Mouse (Mus musculus) liver, adult 10 weeks (tissue): Measurements from ENCODE around the gene Icam4. TPM values are rescaled to one million over a fixed set of nuclear protein-coding genes. Genes with fewer than 3 reads are reported as not detected.

Experiments
- polyA plus RNA-seq: library from polyadenylated mRNA; stranded (reverse); fragments of 350-450 nt; fragmentation: Illumina TruSeq; extraction: RNeasy Lipid Tissue Mini Kit (QIAGEN cat#74804); gene quantifications from one replicate; pipeline ENCODE4 v1.2.3, GENCODE M21; 2014; ENCODE audit warnings: low read depth, low replicate concordance

The Icam4 gene
- polyA plus RNA-seq = not detected

DNA sequence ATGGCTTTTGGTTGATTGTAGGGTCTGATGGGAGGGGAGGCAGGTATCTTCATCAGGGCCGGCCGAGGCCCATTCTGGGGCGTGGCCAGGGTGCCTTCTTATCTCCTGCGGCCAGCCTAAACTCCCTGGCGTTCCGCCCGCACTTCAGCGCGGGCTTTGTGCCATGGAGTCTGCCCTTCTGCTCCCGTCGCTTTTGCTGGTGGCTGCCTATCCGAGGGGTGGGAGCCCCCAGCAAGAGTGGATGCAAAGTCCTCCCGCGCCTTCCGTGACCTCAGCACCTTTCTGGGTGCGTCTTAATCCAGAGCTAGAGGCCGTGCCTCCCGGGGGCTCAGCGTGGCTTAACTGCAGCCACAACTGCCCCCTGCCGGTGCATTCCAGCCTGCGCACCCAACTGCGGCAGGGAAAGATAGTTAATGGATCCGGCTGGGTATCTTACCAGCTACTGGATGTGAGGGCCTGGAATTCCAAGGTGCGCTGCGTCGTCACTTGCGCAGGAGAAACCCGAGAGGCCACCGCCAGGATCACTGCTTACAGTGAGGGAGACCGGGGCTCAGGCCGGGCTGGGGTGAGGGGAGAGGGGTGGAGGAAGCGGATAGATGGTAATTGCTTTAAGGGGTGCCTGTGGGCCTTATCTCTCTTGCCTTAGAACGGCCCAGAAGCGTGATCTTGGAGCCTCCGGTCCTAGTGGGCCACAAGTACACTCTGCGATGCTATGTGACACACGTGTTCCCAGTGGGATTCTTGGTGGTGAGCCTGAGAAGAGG lies at the start of gene Icam4:
Gene Icam4, plus strand, starts transcription at position 83 of the 764 bp plus-strand sequence.

DNA sequence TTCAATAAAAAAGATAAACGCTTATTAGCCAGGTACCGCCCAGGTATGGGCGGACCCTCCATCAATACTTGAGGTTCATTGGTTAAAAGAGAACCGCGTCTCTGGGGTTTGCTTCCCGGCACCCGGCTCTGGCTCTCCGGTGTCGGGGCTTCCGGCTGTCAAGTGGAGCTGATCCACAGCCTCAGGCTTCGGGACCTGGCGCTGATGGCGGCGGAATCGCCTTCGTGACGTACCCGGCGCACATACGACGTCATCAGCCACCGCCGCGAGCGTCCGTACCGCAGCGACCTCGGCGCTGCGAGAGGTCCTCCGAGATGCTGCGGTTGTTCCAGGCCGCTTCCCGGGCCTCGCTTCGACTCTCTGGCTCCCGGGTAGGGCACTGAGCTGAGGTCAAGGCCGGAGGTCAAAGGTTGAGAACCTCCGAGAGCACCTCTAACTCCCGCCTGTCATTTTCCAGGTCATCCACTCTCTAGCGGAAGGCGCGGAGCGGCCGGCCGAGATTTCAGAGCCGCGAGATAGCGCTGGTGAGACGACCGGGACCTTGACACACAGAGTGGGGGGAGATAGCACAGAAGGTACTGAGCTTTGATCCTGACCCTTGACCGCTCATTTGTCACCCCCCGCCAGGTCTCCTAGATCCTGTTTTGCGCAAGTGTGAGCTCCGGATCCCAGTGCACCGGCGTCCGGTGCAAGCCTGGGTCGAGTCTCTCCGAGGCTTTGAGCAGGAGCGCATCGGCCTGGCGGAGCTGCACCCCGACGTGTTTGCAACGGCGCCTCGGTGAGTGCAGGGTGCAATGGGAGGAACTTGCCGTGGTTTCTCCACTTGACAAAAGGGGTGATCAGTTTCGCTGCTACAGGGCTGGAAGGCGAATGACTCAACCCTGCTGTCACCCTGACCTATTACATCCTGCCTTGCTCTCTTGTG lies 26.3 kb upstream of the Icam4 start, which contains the start of gene Mrpl4:
Gene Mrpl4, plus strand, starts transcription at position 112 of the 925 bp plus-strand sequence.

DNA sequence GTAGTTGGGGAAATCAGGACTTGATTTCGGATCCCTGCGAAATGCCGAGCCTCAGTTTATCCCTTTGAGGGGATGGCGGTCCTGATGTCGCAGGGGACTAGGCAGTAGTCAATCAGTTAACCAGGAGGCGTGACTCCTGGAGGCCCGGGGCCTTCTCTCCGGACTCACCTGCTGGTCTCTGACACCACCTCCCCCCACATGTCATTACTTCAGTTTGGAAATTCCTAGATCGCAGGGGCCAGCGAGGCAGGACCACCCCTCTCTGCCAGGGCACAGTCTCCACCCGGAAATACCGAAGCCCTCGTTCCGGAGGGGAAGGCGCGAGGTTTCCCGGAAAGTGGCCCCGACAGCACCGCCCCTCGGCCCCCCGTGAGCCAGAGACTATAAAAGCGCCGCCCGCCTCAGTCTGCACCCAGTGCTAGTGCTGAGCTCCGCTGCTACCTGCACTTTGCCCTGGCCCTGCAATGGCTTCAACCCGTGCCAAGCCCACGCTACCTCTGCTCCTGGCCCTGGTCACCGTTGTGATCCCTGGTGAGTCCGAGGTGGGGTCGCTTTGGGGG lies 13.5 kb upstream of the Icam4 start, which contains the start of gene Icam1:
Gene Icam1, plus strand, starts transcription at position 415 of the 560 bp plus-strand sequence.

DNA sequence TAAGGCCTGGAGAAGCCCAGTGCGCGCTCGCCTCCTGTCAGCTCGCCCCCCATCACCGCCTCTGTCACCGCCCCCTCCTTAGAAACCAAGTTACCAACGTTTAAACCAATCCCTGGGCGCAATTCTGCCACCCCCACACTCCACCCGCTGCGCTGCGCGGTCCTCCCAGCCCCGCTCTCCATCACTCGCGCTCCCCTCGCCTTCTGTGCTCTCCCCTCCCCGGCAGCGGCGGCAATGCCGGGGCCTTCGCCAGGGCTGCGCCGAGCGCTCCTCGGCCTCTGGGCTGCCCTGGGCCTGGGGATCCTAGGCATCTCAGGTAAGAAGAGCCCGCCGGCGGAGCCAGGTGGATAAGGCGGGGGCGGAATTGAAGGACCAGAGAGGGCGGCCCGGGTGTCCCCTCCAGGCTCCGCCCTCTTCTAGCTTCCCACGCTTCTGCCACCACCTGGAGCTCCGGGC lies 2.8 kb downstream of the Icam4 start, which contains the start of gene Icam5:
Gene Icam5, plus strand, starts transcription at position 178 of the 456 bp plus-strand sequence.

DNA sequence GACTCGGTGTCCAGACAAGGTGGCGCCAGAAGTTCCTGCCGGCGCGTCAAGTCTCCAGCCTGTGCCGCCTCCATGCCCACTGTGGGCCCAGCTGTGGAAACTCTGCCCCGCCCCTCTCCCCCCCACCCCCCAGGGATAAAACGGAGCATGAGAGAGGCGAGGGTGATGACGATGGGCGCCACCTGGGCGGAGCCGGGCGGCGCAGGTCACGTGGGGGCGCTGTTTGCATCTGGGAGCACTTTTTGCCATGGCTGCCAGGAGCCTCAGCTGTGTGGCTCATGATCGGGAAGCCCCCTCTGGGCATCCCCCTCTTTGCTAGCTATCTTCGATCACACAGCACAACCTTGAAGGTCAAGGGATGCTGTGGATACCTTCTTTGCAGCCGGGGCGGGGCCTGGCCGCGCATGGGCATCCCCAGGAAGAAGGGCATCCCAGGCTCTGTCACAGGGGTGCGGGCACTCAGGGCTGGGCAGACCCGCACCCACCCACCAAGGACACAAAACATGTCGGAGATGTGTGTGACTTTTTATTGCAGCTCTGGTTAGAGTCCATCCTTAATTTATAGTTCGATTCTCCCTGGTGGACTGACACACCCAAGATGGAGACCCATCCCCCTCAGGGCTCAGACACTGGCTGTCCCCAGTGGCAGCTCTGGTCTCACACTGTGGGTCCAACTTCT lies 38.0 kb downstream of the Icam4 start, which contains the start of gene Zglp1:
Gene Zglp1, minus strand, starts transcription at position 88 of the 679 bp plus-strand sequence.

DNA sequence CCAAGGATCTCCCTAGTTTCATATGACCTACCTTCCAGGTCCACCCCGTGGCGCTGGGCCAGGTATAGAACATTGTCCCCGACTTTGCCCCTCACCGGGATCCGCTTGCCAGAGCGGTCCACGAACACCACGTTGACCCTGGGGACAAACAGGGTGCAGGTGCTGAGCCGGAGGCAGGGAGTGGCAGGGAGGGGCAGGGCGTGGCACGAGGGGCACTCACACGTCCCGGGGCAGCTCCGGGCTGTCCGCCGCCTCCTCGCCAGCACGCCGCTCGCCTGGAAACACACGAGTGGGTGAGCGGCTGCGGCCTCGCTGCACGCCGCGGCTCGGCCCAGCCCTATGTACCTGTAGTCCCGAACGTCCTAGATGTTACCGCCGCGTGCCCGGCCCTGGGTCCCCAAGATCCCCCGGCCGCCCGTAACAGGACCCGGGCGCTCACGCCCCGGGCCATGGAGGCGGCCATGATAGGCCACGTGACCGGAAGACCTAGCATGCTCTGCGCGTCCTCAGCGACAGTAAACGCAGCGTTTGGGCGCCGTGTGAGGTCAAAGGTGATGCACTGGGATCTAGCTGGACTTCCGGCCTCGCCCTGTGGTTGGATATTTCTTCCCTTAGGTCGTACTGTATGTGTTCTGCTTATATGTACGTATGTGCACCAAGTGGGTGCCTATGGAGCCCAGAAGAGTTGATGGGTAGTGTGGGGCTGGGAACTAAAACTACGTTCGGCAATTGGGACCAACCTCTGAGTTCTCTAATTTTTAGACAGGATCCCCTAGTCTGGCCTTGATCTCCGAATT lies 44.1 kb downstream of the Icam4 start, which contains the start of the genes Gm49373 and Fdx1l:
Gene Gm49373, minus strand, starts transcription at position 53 of the 797 bp plus-strand sequence.
Gene Fdx1l, minus strand, starts transcription at position 571 of the 797 bp plus-strand sequence.

Other genes with a start within 250 kb of the Icam4 start
- 0.19 TPM for gene Col5a3, start 214.3 kb upstream of the Icam4 start, polyA plus RNA-seq
- gene Rdh8, start 210.9 kb upstream of the Icam4 start, polyA plus RNA-seq = not detected
- gene A230050P20Rik, start 160.7 kb upstream of the Icam4 start, polyA plus RNA-seq = 19.2 TPM
- 0.58 TPM for gene Angptl6, start 149.6 kb upstream of the Icam4 start, polyA plus RNA-seq
- 0.50 TPM for gene Ppan, start 141.2 kb upstream of the Icam4 start, polyA plus RNA-seq
- gene Eif3g, start 130.8 kb upstream of the Icam4 start, polyA plus RNA-seq = 34.0 TPM
- 1.5 TPM for gene Dnmt1, start 69.5 kb upstream of the Icam4 start, polyA plus RNA-seq
- gene S1pr2, start 52.6 kb upstream of the Icam4 start, polyA plus RNA-seq = 0.48 TPM
- gene Mrpl4, start 26.6 kb upstream of the Icam4 start, polyA plus RNA-seq = 1.0 TPM
- gene Icam1, start 13.4 kb upstream of the Icam4 start, polyA plus RNA-seq = 3.1 TPM
- not detected for gene Icam5, start 2.7 kb downstream of the Icam4 start, polyA plus RNA-seq
- not detected for gene Zglp1, start 37.7 kb downstream of the Icam4 start, polyA plus RNA-seq
- gene Gm49373, start 43.7 kb downstream of the Icam4 start, polyA plus RNA-seq = not detected
- 2.0 TPM for gene Fdx1l, start 44.2 kb downstream of the Icam4 start, polyA plus RNA-seq
- gene Gm38431, start 62.6 kb downstream of the Icam4 start, polyA plus RNA-seq = 0.11 TPM
- 3.2 TPM for gene Raver1, start 62.6 kb downstream of the Icam4 start, polyA plus RNA-seq
- 2.3 TPM for gene Tyk2, start 101.9 kb downstream of the Icam4 start, polyA plus RNA-seq
- gene Cdc37, start 120.6 kb downstream of the Icam4 start, polyA plus RNA-seq = 14.0 TPM
- gene Pde4a, start 136.3 kb downstream of the Icam4 start, polyA plus RNA-seq = 0.69 TPM
- gene Keap1, start 210.0 kb downstream of the Icam4 start, polyA plus RNA-seq = 6.6 TPM
- 2.5 TPM for gene S1pr5, start 219.1 kb downstream of the Icam4 start, polyA plus RNA-seq
- gene Atg4d, start 235.9 kb downstream of the Icam4 start, polyA plus RNA-seq = 2.4 TPM